Mouse (Mus musculus) cortical plate, adult 2 months (tissue): ENCODE measurements around the gene Ctcf.

Experiments
- CTCF ChIP-seq: fragments of 200-500 bp; IDR thresholded peaks from 2 replicates; pipeline ENCODE4 v1.5.1; 2011; ENCODE audit warnings: mild to moderate bottlenecking, control low read depth, low read length; ENCODE audit not compliant: insufficient read depth; ENCODE audit errors: extremely low read depth
- POLR2A ChIP-seq: fragments of 200-500 bp; IDR thresholded peaks from 2 replicates; pipeline ENCODE4 v1.6.1; 2011; ENCODE audit warnings: mild to moderate bottlenecking, low read length, control low read depth; ENCODE audit not compliant: insufficient read depth; ENCODE audit errors: extremely low read depth

- TF ChIP-seq CTCF: no peak
- no peak for TF ChIP-seq POLR2A
Observed at GRCm38 (mm10) chr8:105601301-105601700, 35.1 kb upstream of the Ctcf start.
